12 mouse cellular contexts compared by ENCODE assay signal in genomic region chr6:37645551-37645950, GRCm38 (mm10).
DNase-seq lines count a peak whose midpoint lies in the region; ATAC-seq and TF ChIP-seq lines count a peak whose summit lies in the region.
"Had no signal": no experiment of that assay in that cellular context is flagged by ENCODE, and none has a peak within 500 bp of the region (broad histone marks: within the 10 kb centered on the region; RNA-seq: fewer than 3 reads in every experiment).

No protein-coding gene starts in this region.

- no peak for ATAC-seq in midbrain, embryonic 11.5 days (ENCODE audit: low FRiP score)
- ATAC-seq in hindbrain, postnatal 0 days = no peak

- no peak overlapping the region; the same call in 1 of the 2 replicates for H3K27ac ChIP-seq in midbrain, embryonic 11.5 days (ENCODE audit: low read depth, low read length)
- H3K27ac ChIP-seq in midbrain, embryonic 10.5 days (replicated peaks) = no peak overlapping the region; the same call in 1 of the 2 replicates
- H3K27ac ChIP-seq in hindbrain, postnatal 0 days = no peak overlapping the region

- no peak overlapping the region for H3K4me2 ChIP-seq in midbrain, embryonic 11.5 days
- peak overlapping the region; percentile 17; the same call in 1 of the 2 replicates for H3K4me2 ChIP-seq in hindbrain, postnatal 0 days (ENCODE audit: low read depth, low read length)
- H3K4me2 ChIP-seq: midbrain, embryonic 12.5 days had no signal

- H3K36me3 ChIP-seq in midbrain, embryonic 11.5 days (ENCODE audit: control insufficient read depth, insufficient read depth, low read length) = no peaks in the 10 kb centered on the region
- no peaks in the 10 kb centered on the region for H3K36me3 ChIP-seq in midbrain, embryonic 10.5 days
- no peaks in the 10 kb centered on the region for H3K36me3 ChIP-seq in hindbrain, postnatal 0 days (ENCODE audit: insufficient read depth, low read length)
- H3K36me3 ChIP-seq: midbrain, embryonic 12.5 days had no signal

- H3K27me3 ChIP-seq in midbrain, embryonic 11.5 days (ENCODE audit: control insufficient read depth, insufficient read depth, low read length) = no peaks in the 10 kb centered on the region
- H3K27me3 ChIP-seq in midbrain, embryonic 10.5 days (ENCODE audit: low read depth, poor library complexity, severe bottlenecking) = no peaks in the 10 kb centered on the region
- H3K27me3 ChIP-seq in hindbrain, postnatal 0 days (ENCODE audit: insufficient read depth, low read length) = no peaks in the 10 kb centered on the region
- H3K27me3 ChIP-seq: CH12.LX; midbrain, embryonic 12.5 days had no signal

- WGBS in midbrain, embryonic 11.5 days = 87% methylated on average over 14 of the region's 14 CpGs
- WGBS in midbrain, embryonic 10.5 days = 86% methylated on average over 14 of the region's 14 CpGs
- WGBS in hindbrain, postnatal 0 days = 30% methylated on average over 14 of the region's 14 CpGs

- no peak for TF ChIP-seq CTCF in hindbrain, postnatal 0 days (IDR thresholded peaks at IDR 0.05; ENCODE audit: low read depth)

- peak; percentile 53 for DNase-seq in midbrain, embryonic 11.5 days (ENCODE audit: low spot score, missing footprints)
- no peak for DNase-seq in midbrain, embryonic 10.5 days (ENCODE audit: low spot score)
- DNase-seq in hindbrain, postnatal 0 days (ENCODE audit: low spot score) = peak; percentile 58
- DNase-seq in mesoderm, embryonic 11.5 days (ENCODE audit: low read depth, low spot score) = peak; percentile 82
- no peak for DNase-seq in left cerebral cortex, adult 9 months (ENCODE audit: low spot score in 2 of 2)
- no peak for DNase-seq in layer of hippocampus, adult 11-12 months (ENCODE audit: low spot score)
- DNase-seq in spleen, postnatal 14 days (ENCODE audit: low spot score in 2 of 2) = no peak
- DNase-seq in cerebellum, postnatal 4 days (ENCODE audit: low spot score in 2 of 2) = no peak
- DNase-seq: cerebellum, adult 9-11 months; thymus, postnatal 25 days had no signal

- no peak overlapping the region for H3K4me3 ChIP-seq in midbrain, embryonic 11.5 days (ENCODE audit: low read depth, low read length)
- no peak overlapping the region for H3K4me3 ChIP-seq in midbrain, embryonic 10.5 days
- H3K4me3 ChIP-seq in hindbrain, postnatal 0 days (ENCODE audit: low read length) = no peak overlapping the region
- H3K4me3 ChIP-seq: midbrain, embryonic 12.5 days had no signal

- H3K9me3 ChIP-seq in midbrain, embryonic 11.5 days (ENCODE audit: control insufficient read depth, low read length) = no peaks in the 10 kb centered on the region
- H3K9me3 ChIP-seq in midbrain, embryonic 10.5 days (replicated peaks) = no peaks in the 10 kb centered on the region
- H3K9me3 ChIP-seq in hindbrain, postnatal 0 days (ENCODE audit: low read length) = no peaks in the 10 kb centered on the region
- H3K9me3 ChIP-seq: midbrain, embryonic 12.5 days had no signal

- H3K9ac ChIP-seq in midbrain, embryonic 11.5 days (ENCODE audit: low read length) = no peak overlapping the region
- no peak overlapping the region for H3K9ac ChIP-seq in hindbrain, postnatal 0 days (replicated peaks; ENCODE audit: low read length)
- H3K9ac ChIP-seq: midbrain, embryonic 12.5 days had no signal

- peaks cover 13% of the 10 kb centered on the region for H3K4me1 ChIP-seq in midbrain, embryonic 11.5 days (ENCODE audit: control insufficient read depth, insufficient read depth, low read length)
- peaks cover 26% of the 10 kb centered on the region for H3K4me1 ChIP-seq in midbrain, embryonic 10.5 days
- H3K4me1 ChIP-seq in hindbrain, postnatal 0 days (ENCODE audit: insufficient read depth, low read length) = no peaks in the 10 kb centered on the region

Comparison
In these comparisons a context has a peak if more than half of its experiments do, and no peak if none do; other contexts are left out.
1. DNase-seq: peak in midbrain, embryonic 11.5 days (single experiment), hindbrain, postnatal 0 days (single experiment) and mesoderm, embryonic 11.5 days (single experiment); none in midbrain, embryonic 10.5 days (single experiment), left cerebral cortex, adult 9 months (0 of 2), layer of hippocampus, adult 11-12 months (single experiment), spleen, postnatal 14 days (0 of 2) and cerebellum, postnatal 4 days (0 of 2).